Mouse (Mus musculus) lung, postnatal 0 days (tissue): ENCODE measurements around the gene Igfn1. TPM values are rescaled to one million over a fixed set of nuclear protein-coding genes. Genes with fewer than 3 reads are reported as not detected.

Source experiments
- ATAC-seq: fragments of 200-750 bp; cut with Nextera tagmentation; 2 replicates; pipeline ENCODE4 v1.8.0; 2017; ENCODE audit warnings: moderate library complexity
- DNase-seq: peaks from one replicate; pipeline ENCODE4 v3.0.0-alpha.2; 2016; ENCODE audit warnings: low spot score
- H3K27ac ChIP-seq: fragments of 300-500 bp; sonication (generic); 2 replicates; pipeline ENCODE4 v1.5.1; 2014; ENCODE audit warnings: antibody characterized with exemption, mild to moderate bottlenecking, low read length, mixed read lengths
- H3K27me3 ChIP-seq: fragments of 300-500 bp; sonication (generic); replicated peaks from 2 replicates; pipeline ENCODE4 v1.6.1; 2014; ENCODE audit warnings: low read length, mixed read lengths; ENCODE audit not compliant: insufficient read depth
- H3K36me3 ChIP-seq: fragments of 300-500 bp; sonication (generic); 2 replicates; pipeline ENCODE4 v1.6.1; 2014; ENCODE audit warnings: low read length, mixed read lengths; ENCODE audit not compliant: insufficient read depth
- H3K4me1 ChIP-seq: fragments of 300-500 bp; sonication (generic); 2 replicates; pipeline ENCODE4 v1.6.1; 2014; ENCODE audit warnings: antibody characterized with exemption, low read depth, low read length, mixed read lengths; ENCODE audit not compliant: insufficient read depth
- H3K4me2 ChIP-seq: fragments of 300-500 bp; sonication (generic); replicated peaks from 2 replicates; pipeline ENCODE4 v1.6.1; 2014; ENCODE audit warnings: low read depth, mild to moderate bottlenecking, low read length, moderate library complexity, mixed read lengths
- H3K4me3 ChIP-seq: fragments of 300-500 bp; sonication (generic); 2 replicates; pipeline ENCODE4 v1.5.1; 2014; ENCODE audit warnings: low read depth, low read length
- H3K9ac ChIP-seq: fragments of 300-500 bp; sonication (generic); replicated peaks from 2 replicates; pipeline ENCODE4 v1.6.1; 2014; ENCODE audit warnings: low read depth, mild to moderate bottlenecking
- H3K9me3 ChIP-seq: fragments of 300-500 bp; sonication (generic); 2 replicates; pipeline ENCODE4 v1.6.1; 2016; ENCODE audit warnings: low read length, mixed read lengths
- CTCF ChIP-seq: IDR thresholded peaks from 2 replicates; pipeline ENCODE4 v1.5.1; 2016; ENCODE audit warnings: antibody characterized with exemption, mild to moderate bottlenecking
- EP300 ChIP-seq: IDR thresholded peaks from 2 replicates; pipeline ENCODE4 v1.6.1; 2016; ENCODE audit warnings: antibody characterized with exemption, mild to moderate bottlenecking, control low read depth
- WGBS: fragments of 180-500 bp; shearing (Covaris S2); extraction: QIAGEN DNeasy Blood & Tissue Kit; methylation state at CpG from one replicate; pipeline ENCODE4 v1.1.7; 2014; 5-methylcytosine and 5-hydroxymethylcytosine counted together
- polyA plus RNA-seq: library from polyadenylated mRNA; unstranded; fragments of >200 nt; fragmentation: Nextera tagmentation; extraction: Ambion mirVana; gene quantifications from 2 replicates; pipeline ENCODE4 v1.2.1, GENCODE M21; 2015

Igfn1 gene
- polyA plus RNA-seq, 1 experiment from 2014 or later: not detected

DNA sequence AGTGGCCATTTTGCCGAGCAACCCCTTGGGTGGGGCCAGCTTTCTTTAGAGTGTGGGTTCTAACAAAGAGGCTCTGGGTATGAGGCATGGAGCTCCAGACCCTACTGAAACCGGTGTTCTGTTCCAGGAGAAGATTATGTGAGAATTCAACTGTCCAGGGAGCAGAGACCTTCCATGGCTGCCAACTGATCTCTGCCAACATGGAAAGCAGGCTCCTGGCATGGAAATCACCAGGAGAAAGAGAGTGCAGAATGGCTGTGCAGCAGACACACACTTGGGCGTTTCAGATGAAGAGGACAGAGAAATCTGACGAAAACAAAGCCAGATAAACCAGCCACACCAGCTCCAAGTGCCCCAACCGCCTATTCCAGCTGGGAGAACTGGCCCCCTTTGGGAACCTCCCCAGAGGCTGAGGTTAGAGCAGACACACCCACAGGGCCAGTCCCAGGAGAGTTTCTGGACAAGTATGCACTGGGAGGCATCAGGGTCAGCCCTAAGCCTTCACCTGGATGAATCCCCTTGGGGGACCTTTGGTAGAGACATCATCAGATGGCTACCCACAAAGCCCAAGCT, 89.6 kb downstream of the Igfn1 start:
- WGBS: 35% methylated on average over 5 of the region's 5 CpGs
- Histone ChIP-seq H3K4me1 (no peaks in the 10 kb centered on the region; the same call in 1 of the 2 replicates), H3K36me3 (no peaks in the 10 kb centered on the region), H3K27me3 (peaks cover 43% of the 10 kb centered on the region), H3K4me2 (no peak overlapping the region), H3K9me3 (no peaks in the 10 kb centered on the region), H3K4me3 (no peak overlapping the region), H3K9ac (no peak overlapping the region), H3K27ac (no peak overlapping the region)
- DNase-seq: no peak
- TF ChIP-seq EP300: no peak
- TF ChIP-seq CTCF: no peak
- no peak for ATAC-seq

DNA sequence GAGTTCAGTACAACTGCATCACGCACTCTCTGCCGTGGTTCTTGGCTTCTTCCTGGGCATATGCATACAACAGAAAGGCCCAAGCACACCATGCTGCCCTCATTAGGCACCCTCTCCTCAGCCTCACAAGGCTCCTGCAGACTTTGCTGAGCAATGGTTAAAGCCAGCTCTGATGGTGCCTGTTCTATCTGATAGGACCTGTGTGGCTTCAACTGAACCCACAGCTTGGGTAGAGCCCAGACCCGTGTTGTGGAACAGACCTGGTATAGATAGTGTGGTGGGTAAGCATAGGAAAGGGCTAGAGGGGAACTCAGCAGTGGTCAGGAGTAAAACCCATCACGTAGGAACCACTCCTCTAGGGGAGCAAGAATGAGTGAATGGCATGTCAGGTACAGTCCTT, 92.5 kb downstream of the Igfn1 start:
- Histone ChIP-seq H3K4me3 (no peak overlapping the region), H3K4me2 (no peak overlapping the region), H3K9me3 (no peaks in the 10 kb centered on the region), H3K27me3 (peaks cover 29% of the 10 kb centered on the region), H3K9ac (no peak overlapping the region), H3K27ac (no peak overlapping the region), H3K36me3 (no peaks in the 10 kb centered on the region), H3K4me1 (no peaks in the 10 kb centered on the region; the same call in 1 of the 2 replicates)
- WGBS: 73% methylated on average over 4 of the region's 4 CpGs
- TF ChIP-seq CTCF (no peak), EP300 (no peak)
- DNase-seq (no peak), ATAC-seq (no peak)

DNA sequence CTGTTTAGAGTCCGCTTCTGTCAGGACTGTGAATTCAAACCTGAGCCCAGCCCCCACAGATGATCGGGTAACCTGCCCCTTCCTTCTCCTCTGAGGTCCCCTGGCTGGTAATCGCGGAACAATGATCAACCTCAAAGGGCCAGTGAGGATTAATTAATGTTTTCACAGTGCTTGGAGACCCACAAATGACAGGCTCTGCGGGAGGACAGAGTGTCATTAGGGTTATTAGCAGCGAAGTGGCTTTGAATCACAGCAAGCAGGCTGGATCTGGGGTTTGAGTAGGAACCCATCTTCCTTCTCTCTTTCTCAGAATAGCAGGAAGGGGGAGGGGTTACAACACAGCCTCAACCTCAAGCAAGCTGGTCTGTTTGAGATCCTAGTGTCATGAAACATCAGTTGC, 96.8 kb downstream of the Igfn1 start:
- Histone ChIP-seq H3K27ac (no peak overlapping the region), H3K9ac (no peak overlapping the region), H3K9me3 (no peaks in the 10 kb centered on the region), H3K4me1 (no peaks in the 10 kb centered on the region), H3K27me3 (0 out of 2 replicates have a peak, but pooled peaks cover 4% of the 10 kb centered on the region), H3K36me3 (no peaks in the 10 kb centered on the region), H3K4me2 (no peak overlapping the region), H3K4me3 (no peak overlapping the region)
- DNase-seq (no peak), ATAC-seq (no peak)
- TF ChIP-seq EP300: no peak
- TF ChIP-seq CTCF: no peak
- WGBS: 40% methylated on average over 6 of the region's 6 CpGs

- H3K4me3 ChIP-seq: no peak overlapping the region
- no peak overlapping the region for H3K4me2 ChIP-seq
- 43% methylated on average over 11 of the region's 11 CpGs for WGBS
- ATAC-seq (peak; percentile 72), DNase-seq (peak; percentile 59)
- H3K4me1 ChIP-seq: no peaks in the 10 kb centered on the region
- no peaks in the 10 kb centered on the region for H3K36me3 ChIP-seq
- no peaks in the 10 kb centered on the region for H3K9me3 ChIP-seq
- H3K9ac ChIP-seq: no peak overlapping the region
- TF ChIP-seq CTCF (no peak), EP300 (no peak)
- H3K27ac ChIP-seq: no peak overlapping the region
- 0 out of 2 replicates have a peak, but pooled peaks cover 4% of the 10 kb centered on the region for H3K27me3 ChIP-seq
Observed at GRCm38 (mm10) chr1:135906736-135907135, 99.4 kb downstream of the Igfn1 start.

Other genes with a start within 250 kb of the Igfn1 start
- gene Phlda3, start 240.2 kb downstream of the Igfn1 start, polyA plus RNA-seq: 80.7 and 82.0 TPM in 2 replicates
- gene Tnni1, start 226.9 kb downstream of the Igfn1 start, polyA plus RNA-seq: 26.1 and 31.2 TPM in 2 replicates
- 4.4 and 6.0 TPM in 2 replicates for gene Lad1, start 187.7 kb downstream of the Igfn1 start, polyA plus RNA-seq
- gene Tnnt2, start 170.0 kb downstream of the Igfn1 start, polyA plus RNA-seq: 84.6 and 115 TPM in 2 replicates
- gene Pkp1, start 87.1 kb downstream of the Igfn1 start, polyA plus RNA-seq: 0.02 TPM in 2 replicates
- gene Tmem9, start 1.8 kb upstream of the Igfn1 start, polyA plus RNA-seq: 99.1 and 106 TPM in 2 replicates
- gene Ascl5, start 44.5 kb upstream of the Igfn1 start, polyA plus RNA-seq: not detected in 2 replicates
- 0.82 and 1.6 TPM in 2 replicates for gene Cacna1s, start 46.4 kb upstream of the Igfn1 start, polyA plus RNA-seq
- 0.85 and 0.87 TPM in 2 replicates for gene Kif21b, start 125.0 kb upstream of the Igfn1 start, polyA plus RNA-seq
- 0.18 TPM in 1 of 2 replicates, not detected in the other for gene Mroh3, start 206.5 kb upstream of the Igfn1 start, polyA plus RNA-seq
- 8.6 and 10.6 TPM in 2 replicates for gene Inava, start 227.9 kb upstream of the Igfn1 start, polyA plus RNA-seq